Mouse (Mus musculus) hindbrain, embryonic 13.5 days (tissue): ENCODE measurements around the gene Nudt4. TPM values are rescaled to one million over a fixed set of nuclear protein-coding genes. Genes with fewer than 3 reads are reported as not detected.

Experiments
- ATAC-seq: fragments of 200-750 bp; cut with Nextera tagmentation; 2 replicates; pipeline ENCODE4 v1.8.0; 2017; ENCODE audit warnings: moderate TSS enrichment; ENCODE audit not compliant: low FRiP score
- H3K27ac ChIP-seq: fragments of 300-500 bp; sonication (generic); 2 replicates; pipeline ENCODE4 v1.5.1; 2015; ENCODE audit warnings: inconsistent platforms, mild to moderate bottlenecking, moderate library complexity
- H3K27me3 ChIP-seq: fragments of 300-500 bp; sonication (generic); 2 replicates; pipeline ENCODE4 v1.6.1; 2015; ENCODE audit warnings: mild to moderate bottlenecking, inconsistent platforms
- H3K36me3 ChIP-seq: fragments of 300-500 bp; sonication (generic); 2 replicates; pipeline ENCODE4 v1.6.1; 2015; ENCODE audit warnings: mild to moderate bottlenecking, inconsistent platforms
- H3K4me1 ChIP-seq: fragments of 300-500 bp; sonication (generic); replicated peaks from 2 replicates; pipeline ENCODE4 v1.6.1; 2015; ENCODE audit warnings: inconsistent platforms
- H3K4me2 ChIP-seq: fragments of 300-500 bp; sonication (generic); 2 replicates; pipeline ENCODE4 v1.6.1; 2015; ENCODE audit warnings: inconsistent platforms, mild to moderate bottlenecking, moderate library complexity
- H3K4me3 ChIP-seq: fragments of 300-500 bp; sonication (generic); 2 replicates; pipeline ENCODE4 v1.5.1; 2015; ENCODE audit warnings: mild to moderate bottlenecking, inconsistent platforms
- H3K9ac ChIP-seq: fragments of 300-500 bp; sonication (generic); 2 replicates; pipeline ENCODE4 v1.6.1; 2015; ENCODE audit warnings: mild to moderate bottlenecking, inconsistent platforms
- H3K9me3 ChIP-seq: fragments of 300-500 bp; sonication (generic); 2 replicates; pipeline ENCODE4 v1.6.1; 2016; ENCODE audit warnings: inconsistent platforms
- WGBS: fragments of 180-500 bp; shearing (Covaris S2); methylation state at CpG from one replicate; pipeline ENCODE4 v1.1.7; 2015; 5-methylcytosine and 5-hydroxymethylcytosine counted together
- polyA plus RNA-seq: library from polyadenylated mRNA; unstranded; fragments of >200 nt; fragmentation: Nextera tagmentation; extraction: Ambion mirVana; gene quantifications from 2 replicates; pipeline ENCODE4 v1.2.1, GENCODE M21; 2015

Nudt4 gene
- polyA plus RNA-seq, 1 experiment from 2014 or later, result 76.5 TPM

- no peak for ATAC-seq
- Histone ChIP-seq H3K27ac (no peak overlapping the region), H3K4me1 (peaks cover 18% of the 10 kb centered on the region), H3K9me3 (no peaks in the 10 kb centered on the region), H3K36me3 (peaks cover 3% of the 10 kb centered on the region; the same call in 1 of the 2 replicates), H3K4me2 (no peak overlapping the region), H3K9ac (no peak overlapping the region), H3K27me3 (no peaks in the 10 kb centered on the region), H3K4me3 (no peak overlapping the region)
- WGBS, result 87% methylated on average over 5 of the region's 5 CpGs
Measured at GRCm38 (mm10) chr10:95526495-95527122, 37.3 kb downstream of the Nudt4 start.

- H3K36me3 ChIP-seq, result peaks cover 3% of the 10 kb centered on the region; the same call in 1 of the 2 replicates
- H3K4me1 ChIP-seq, result peaks cover 15% of the 10 kb centered on the region
- H3K4me2 ChIP-seq, result no peak overlapping the region
- 96% methylated on average over 5 of the region's 5 CpGs for WGBS
- H3K9me3 ChIP-seq, result no peaks in the 10 kb centered on the region
- H3K27me3 ChIP-seq, result no peaks in the 10 kb centered on the region
- no peak for ATAC-seq
- no peak overlapping the region for H3K9ac ChIP-seq
- no peak overlapping the region for H3K27ac ChIP-seq
- H3K4me3 ChIP-seq, result no peak overlapping the region
Measured at GRCm38 (mm10) chr10:95525871-95526270, 38.1 kb downstream of the Nudt4 start.

- no peak for ATAC-seq
- Histone ChIP-seq H3K4me3 (no peak overlapping the region), H3K4me1 (peaks cover 9% of the 10 kb centered on the region), H3K36me3 (peaks cover 3% of the 10 kb centered on the region; the same call in 1 of the 2 replicates), H3K4me2 (no peak overlapping the region), H3K27me3 (no peaks in the 10 kb centered on the region), H3K9me3 (no peaks in the 10 kb centered on the region), H3K9ac (no peak overlapping the region), H3K27ac (no peak overlapping the region)
- 88% methylated on average over 6 of the region's 6 CpGs for WGBS
Measured at GRCm38 (mm10) chr10:95525037-95525675, 38.8 kb downstream of the Nudt4 start.

- 93% methylated on average over 6 of the region's 6 CpGs for WGBS
- H3K36me3 ChIP-seq, result peaks cover 1% of the 10 kb centered on the region; the same call in 1 of the 2 replicates
Measured at GRCm38 (mm10) chr10:95517656-95518055, 46.3 kb downstream of the Nudt4 start.

GRCm38 (mm10) chr10:95515293-95515931 is 48.5 kb downstream of the Nudt4 start:
- peak overlapping the region; percentile 98 for H3K9ac ChIP-seq
- no peaks in the 10 kb centered on the region for H3K36me3 ChIP-seq
- H3K4me1 ChIP-seq, result peaks cover 31% of the 10 kb centered on the region
- peak overlapping the region; percentile 99 for H3K4me3 ChIP-seq
- ATAC-seq, result peak; percentile 78
- H3K27ac ChIP-seq, result peak overlapping the region; percentile 97
- 0% methylated on average over 45 of the region's 80 CpGs for WGBS
- peak overlapping the region; percentile 70 for H3K4me2 ChIP-seq
- H3K9me3 ChIP-seq, result no peaks in the 10 kb centered on the region
- no peaks in the 10 kb centered on the region for H3K27me3 ChIP-seq

More at GRCm38 (mm10) chr10:95517656-95518055, 46.3 kb downstream of the Nudt4 start:
- no peak overlapping the region for H3K9ac ChIP-seq
- H3K4me3 ChIP-seq, result no peak overlapping the region
- H3K27ac ChIP-seq, result no peak overlapping the region
- no peaks in the 10 kb centered on the region for H3K27me3 ChIP-seq
- H3K9me3 ChIP-seq, result no peaks in the 10 kb centered on the region
- H3K4me2 ChIP-seq, result no peak overlapping the region
- H3K4me1 ChIP-seq, result peaks cover 31% of the 10 kb centered on the region
- ATAC-seq, result no peak

GRCm38 (mm10) chr10:95514656-95515292 is 49.2 kb downstream of the Nudt4 start, which contains the start of gene Ube2n:
Gene Ube2n (plus strand): TSS chr10:95515145.
- H3K36me3 ChIP-seq, result no peaks in the 10 kb centered on the region
- under 1% methylated on average over 66 of the region's 81 CpGs for WGBS

GRCm38 (mm10) chr10:95513768-95514556 is 50.0 kb downstream of the Nudt4 start:
- Histone ChIP-seq H3K4me3 (peak overlapping the region; percentile 99), H3K9ac (peak overlapping the region; percentile 75), H3K4me1 (peaks cover 27% of the 10 kb centered on the region), H3K27ac (peak overlapping the region; percentile 97), H3K9me3 (no peaks in the 10 kb centered on the region), H3K4me2 (peak overlapping the region; percentile 59), H3K36me3 (no peaks in the 10 kb centered on the region), H3K27me3 (no peaks in the 10 kb centered on the region)
- peak; percentile 19 for ATAC-seq
- WGBS, result 34% methylated on average over 15 of the region's 15 CpGs

More at GRCm38 (mm10) chr10:95514656-95515292, 49.2 kb downstream of the Nudt4 start, which contains the start of gene Ube2n:
- Histone ChIP-seq H3K4me1 (peaks cover 31% of the 10 kb centered on the region), H3K27me3 (no peaks in the 10 kb centered on the region), H3K9me3 (no peaks in the 10 kb centered on the region), H3K4me3 (peak within 1 kb of the TSS; percentile 99), H3K4me2 (peak within 1 kb of the TSS; percentile 70), H3K9ac (peak within 1 kb of the TSS; percentile 98), H3K27ac (peak within 1 kb of the TSS; percentile 97)
- ATAC-seq, result peak; percentile 97

- ATAC-seq, result no peak
- Histone ChIP-seq H3K9ac (no peak overlapping the region), H3K27me3 (no peaks in the 10 kb centered on the region), H3K9me3 (no peaks in the 10 kb centered on the region), H3K4me1 (peaks cover 19% of the 10 kb centered on the region), H3K4me2 (no peak overlapping the region), H3K4me3 (no peak overlapping the region), H3K36me3 (no peaks in the 10 kb centered on the region), H3K27ac (no peak overlapping the region)
- 91% methylated on average over 8 of the region's 8 CpGs for WGBS
Measured at GRCm38 (mm10) chr10:95512635-95513034, 51.3 kb downstream of the Nudt4 start.

- Histone ChIP-seq H3K4me2 (no peak overlapping the region), H3K36me3 (no peaks in the 10 kb centered on the region), H3K27ac (no peak overlapping the region), H3K9me3 (no peaks in the 10 kb centered on the region), H3K9ac (no peak overlapping the region), H3K4me1 (peaks cover 7% of the 10 kb centered on the region; the same call in 1 of the 2 replicates), H3K27me3 (no peaks in the 10 kb centered on the region), H3K4me3 (no peak overlapping the region)
- WGBS, result 83% methylated on average over 3 of the region's 3 CpGs
- no peak for ATAC-seq
Measured at GRCm38 (mm10) chr10:95509263-95509662, 54.7 kb downstream of the Nudt4 start.

GRCm38 (mm10) chr10:95508793-95509192 is 55.2 kb downstream of the Nudt4 start:
- Histone ChIP-seq H3K4me3 (no peak overlapping the region), H3K27me3 (no peaks in the 10 kb centered on the region), H3K27ac (no peak overlapping the region), H3K4me2 (no peak overlapping the region), H3K36me3 (no peaks in the 10 kb centered on the region), H3K9me3 (no peaks in the 10 kb centered on the region), H3K4me1 (peaks cover 2% of the 10 kb centered on the region; the same call in 1 of the 2 replicates), H3K9ac (no peak overlapping the region)
- ATAC-seq, result no peak
- 68% methylated on average over 6 of the region's 6 CpGs for WGBS

- 90% methylated on average over 8 of the region's 8 CpGs for WGBS
- no peak for ATAC-seq
- H3K4me3 ChIP-seq, result no peak overlapping the region
- no peak overlapping the region for H3K9ac ChIP-seq
- H3K4me2 ChIP-seq, result no peak overlapping the region
- no peak overlapping the region for H3K27ac ChIP-seq
- no peaks in the 10 kb centered on the region for H3K4me1 ChIP-seq
- H3K36me3 ChIP-seq, result no peaks in the 10 kb centered on the region
- H3K9me3 ChIP-seq, result no peaks in the 10 kb centered on the region
- no peaks in the 10 kb centered on the region for H3K27me3 ChIP-seq
Measured at GRCm38 (mm10) chr10:95508126-95508525, 55.8 kb downstream of the Nudt4 start.
